Mouse (Mus musculus): ENCODE data around the gene Clec11a. TPM values are rescaled to one million over a fixed set of nuclear protein-coding genes. Genes with fewer than 3 reads are reported as not detected.

The Clec11a gene
- 1 to 10 TPM; 4.2 to 5.4 TPM for total RNA-seq (2021)
- long read RNA-seq, experiment 1, transcript Clec11a-201 (4 exons, 2,978 nt) = major isoform, 6 of 14 reads
- long read RNA-seq, experiment 1, partial matches to known transcripts = 1 of 14 reads
- long read RNA-seq, experiment 1, other reads (novel, unspliced or antisense) = 7 of 14 reads
- long read RNA-seq, experiment 2, partial matches to known transcripts = 0 of 7 reads
- long read RNA-seq, experiment 2, other reads (novel, unspliced or antisense) = 6 of 7 reads

DNA sequence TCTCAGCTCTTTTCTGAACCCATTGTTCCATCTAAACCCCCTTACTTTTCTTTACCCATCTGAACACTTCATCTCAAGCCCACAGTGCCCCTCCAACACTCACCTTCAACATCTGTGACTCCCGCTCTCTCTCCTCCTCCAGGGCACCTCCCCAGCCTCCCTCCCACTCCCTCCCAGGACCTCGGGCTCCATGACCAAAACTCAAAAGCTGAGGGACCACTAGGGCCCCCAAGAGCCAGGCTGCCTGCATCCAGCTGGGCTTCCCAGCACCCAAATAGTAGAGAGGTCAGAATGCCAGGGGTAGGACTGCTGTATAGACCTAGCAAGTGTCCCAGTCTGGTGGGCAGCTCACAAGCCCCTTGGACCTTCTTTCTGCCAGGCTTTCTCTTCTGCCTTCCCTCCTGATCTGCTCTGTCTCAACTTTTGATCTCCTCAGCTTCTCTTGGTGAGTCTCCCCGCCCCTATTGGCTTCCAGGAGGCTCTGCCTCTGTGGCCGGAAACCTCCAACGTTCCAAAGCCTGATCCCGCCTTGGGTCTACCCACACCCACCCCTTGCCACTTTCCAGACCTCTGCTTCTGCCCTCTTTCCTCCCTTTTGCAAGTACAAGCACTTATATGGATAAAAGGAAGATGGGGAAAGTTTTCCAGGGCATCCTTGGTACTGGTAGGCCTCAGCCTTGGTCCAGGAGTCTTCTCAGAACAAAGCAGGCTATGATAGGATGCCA is at the start of gene Clec11a:
Clec11a (minus strand) TSS at position 387 of the 725 bp plus-strand sequence.
- no peak for DNase-seq

DNA sequence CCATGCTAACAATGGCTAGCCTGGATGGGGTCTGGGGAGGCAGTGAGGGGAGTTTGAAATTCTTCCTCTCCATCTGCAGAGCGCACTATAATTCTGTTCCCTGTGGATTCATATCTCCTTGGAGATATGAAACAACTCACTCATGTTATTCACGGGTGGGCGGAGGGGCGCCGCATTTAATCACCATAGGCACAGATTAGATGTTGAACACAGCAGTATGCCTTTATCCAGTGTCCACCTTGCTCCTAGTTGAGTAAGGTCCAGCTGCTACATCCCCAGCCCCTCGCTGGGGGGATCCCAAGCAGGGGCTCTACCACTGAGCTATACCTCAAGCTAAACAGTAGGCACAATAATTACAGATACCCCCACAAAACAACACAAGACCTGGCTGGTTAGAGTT is 48.7 kb upstream of the Clec11a start:
- no peak for DNase-seq

- peak; percentile 59 for DNase-seq
Observed at GRCm38 (mm10) chr7:44353601-44354340, 47.1 kb upstream of the Clec11a start.

GRCm38 (mm10) chr7:44352750-44353600 is 46.3 kb upstream of the Clec11a start:
- DNase-seq = no peak

DNA sequence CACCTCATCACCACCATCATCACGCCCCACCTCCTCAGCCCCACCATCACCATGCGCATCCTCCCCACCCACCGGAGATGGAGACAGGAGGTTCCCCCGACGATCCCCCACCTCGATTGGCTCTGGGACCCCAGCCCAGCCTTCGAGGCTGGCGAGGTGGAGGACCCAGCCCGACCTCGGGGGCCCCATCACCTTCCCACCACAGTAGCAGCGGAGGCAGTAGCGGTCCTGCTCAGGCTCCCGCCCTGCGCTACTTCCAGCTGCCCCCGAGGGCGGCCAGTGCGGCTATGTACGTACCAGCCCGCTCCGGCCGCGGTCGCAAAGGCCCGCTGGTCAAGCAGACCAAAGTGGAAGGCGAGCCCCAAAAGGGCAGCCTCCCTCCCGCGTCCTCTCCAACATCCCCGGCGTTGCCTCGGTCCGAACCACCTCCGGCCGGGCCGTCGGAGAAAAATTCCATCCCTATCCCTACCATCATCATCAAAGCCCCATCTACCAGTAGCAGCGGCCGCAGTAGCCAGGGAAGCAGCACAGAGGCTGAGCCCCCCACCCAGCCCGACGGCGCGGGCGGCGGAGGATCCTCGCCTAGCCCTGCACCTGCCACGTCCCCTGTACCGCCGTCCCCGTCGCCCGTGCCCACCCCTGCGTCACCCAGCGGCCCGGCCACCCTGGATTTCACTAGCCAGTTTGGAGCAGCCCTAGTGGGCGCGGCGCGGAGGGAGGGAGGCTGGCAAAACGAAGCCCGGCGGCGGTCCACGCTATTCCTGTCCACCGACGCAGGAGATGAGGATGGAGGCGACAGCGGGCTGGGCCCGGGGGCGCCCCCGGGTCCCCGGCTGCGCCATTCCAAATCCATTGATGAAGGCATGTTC is 45.4 kb upstream of the Clec11a start:
- DNase-seq = no peak

DNA sequence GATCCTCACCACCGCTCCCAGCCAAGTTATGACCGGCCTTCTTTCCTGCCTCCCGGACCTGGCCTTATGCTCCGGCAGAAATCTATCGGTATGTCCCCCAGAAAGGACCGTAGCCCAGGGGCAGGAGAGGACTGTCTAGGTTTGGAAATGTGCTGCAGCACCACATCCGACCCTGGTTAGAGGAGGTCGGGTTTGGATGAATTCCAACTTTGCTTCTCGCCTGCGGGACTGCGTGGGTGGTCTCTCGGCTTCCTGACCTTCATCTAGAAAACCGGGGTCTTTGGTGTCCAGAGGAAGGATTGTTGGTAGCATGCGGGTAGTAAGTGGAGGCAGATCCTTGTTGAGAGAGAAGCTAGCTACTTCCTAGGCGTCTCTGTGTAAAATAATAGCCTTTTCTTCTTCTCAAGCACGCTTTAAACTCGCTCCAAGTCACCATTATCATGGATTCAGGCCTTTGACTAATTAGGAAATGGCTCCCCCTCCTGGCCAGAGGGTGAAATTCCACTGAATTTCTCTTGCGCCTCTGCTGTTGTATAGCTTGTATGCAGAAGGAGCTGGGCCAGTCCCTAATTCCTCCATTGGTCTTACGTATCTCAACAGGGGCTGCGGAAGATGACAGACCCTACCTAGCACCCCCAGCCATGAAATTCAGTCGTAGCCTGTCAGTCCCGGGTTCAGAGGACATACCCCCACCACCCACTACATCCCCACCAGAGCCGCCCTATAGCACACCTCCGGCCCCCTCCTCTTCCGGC is 44.4 kb upstream of the Clec11a start:
- peak; percentile 87 for DNase-seq

GRCm38 (mm10) chr7:44349043-44349442 is 42.3 kb upstream of the Clec11a start:
- DNase-seq = no peak

DNA sequence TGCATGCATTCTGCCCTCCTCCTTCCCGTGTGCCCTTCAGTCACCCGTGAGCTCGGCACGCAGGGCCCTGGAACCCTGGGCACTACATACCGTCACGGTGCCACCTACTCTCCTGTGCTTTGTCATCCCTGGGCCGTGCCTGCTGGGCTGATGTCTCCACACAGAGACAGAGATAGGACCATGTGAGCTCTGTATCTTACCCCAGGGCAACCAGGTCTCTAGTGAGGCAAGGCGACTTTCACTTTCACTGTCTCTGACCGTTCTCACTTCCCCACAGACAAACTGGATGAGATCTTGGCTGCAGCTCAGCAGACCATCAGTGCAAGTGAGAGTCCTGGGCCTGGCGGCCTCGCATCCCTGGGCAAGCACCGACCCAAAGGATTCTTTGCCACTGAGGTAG is 37.9 kb upstream of the Clec11a start:
- no peak for DNase-seq

- DNase-seq = peak; percentile 60
Observed at GRCm38 (mm10) chr7:44343459-44344015, 36.8 kb upstream of the Clec11a start.

- no peak for DNase-seq
Observed at GRCm38 (mm10) chr7:44341714-44342113, 35.0 kb upstream of the Clec11a start.

- DNase-seq = no peak
Observed at GRCm38 (mm10) chr7:44341119-44341518, 34.4 kb upstream of the Clec11a start.

DNA sequence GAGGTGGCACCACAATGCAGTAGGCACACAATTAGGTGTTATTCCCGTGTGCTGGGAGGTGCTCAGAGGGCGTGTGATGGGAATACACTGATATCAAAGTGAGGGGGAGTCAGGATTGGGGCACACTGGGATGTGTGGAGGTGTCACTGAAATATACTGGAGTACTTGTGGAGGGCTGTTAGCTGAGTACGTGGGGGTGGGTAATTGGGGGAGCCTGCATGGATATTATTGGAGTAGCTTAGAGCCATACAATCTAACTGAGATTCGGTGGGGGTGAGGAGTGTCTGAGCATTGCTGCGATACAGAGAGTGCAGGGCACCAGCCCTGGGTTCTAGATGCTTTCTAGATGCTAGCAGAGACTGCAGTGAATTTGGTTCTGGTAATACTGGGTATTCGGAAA is 33.5 kb upstream of the Clec11a start:
- DNase-seq = no peak

GRCm38 (mm10) chr7:44337121-44337849 is 30.6 kb upstream of the Clec11a start:
- DNase-seq = no peak

- DNase-seq = no peak
Observed at GRCm38 (mm10) chr7:44336046-44337021, 29.6 kb upstream of the Clec11a start.

- peak; percentile 68 for DNase-seq
Observed at GRCm38 (mm10) chr7:44335031-44335878, 28.6 kb upstream of the Clec11a start.

GRCm38 (mm10) chr7:44334139-44334538 is 27.4 kb upstream of the Clec11a start:
- no peak for DNase-seq

GRCm38 (mm10) chr7:44332336-44332735 is 25.6 kb upstream of the Clec11a start:
- no peak for DNase-seq

Data from adrenal gland, postnatal 10 days (tissue).